Mouse (Mus musculus): ENCODE data around the gene BC004004. TPM values are rescaled to one million over a fixed set of nuclear protein-coding genes. Genes with fewer than 3 reads are reported as not detected.

BC004004 gene
- polyA plus RNA-seq, 1 experiment: 120 TPM

GRCm38 (mm10) chr17:29330671-29331410, 62.3 kb downstream of the BC004004 start:
- TF ChIP-seq USF1 (IDR thresholded peaks at IDR 0.05; ENCODE audit: low read depth): no peak
- no peak for TF ChIP-seq CEBPB (IDR thresholded peaks at IDR 0.05; ENCODE audit: insufficient read depth, poor library complexity, severe bottlenecking)
- TF ChIP-seq REST (IDR thresholded peaks at IDR 0.05; ENCODE audit: insufficient read depth, insufficient read length): no peak
- TF ChIP-seq MYOD1 (IDR thresholded peaks at IDR 0.05; ENCODE audit: control insufficient read depth in 1 of 3, insufficient read length in 2 of 3, low read depth in 2 of 3): peak; percentile 78 to 84 (median 79)
- no peak for TF ChIP-seq SRF (IDR thresholded peaks at IDR 0.05; ENCODE audit: control insufficient read depth, insufficient read length, low read depth)
- no peak for TF ChIP-seq MAX (IDR thresholded peaks at IDR 0.05; ENCODE audit: low read depth)
- peak; percentile 81 to 85 (median 82) for TF ChIP-seq MYOG (IDR thresholded peaks at IDR 0.05; ENCODE audit: control insufficient read depth in 1 of 3, insufficient read depth in 1 of 3, insufficient read length in 2 of 3, low read depth in 2 of 3)
- TF ChIP-seq POLR2A (IDR thresholded peaks at IDR 0.05; ENCODE audit: insufficient read length, low read depth): no peak
- peak; percentile 76 for TF ChIP-seq TCF3 (IDR thresholded peaks at IDR 0.05; ENCODE audit: insufficient read length, low read depth)
- TF ChIP-seq TCF12 (IDR thresholded peaks at IDR 0.05; ENCODE audit: insufficient read depth, poor library complexity, severe bottlenecking): peak; percentile 85
- TF ChIP-seq POLR2AphosphoS2 (IDR thresholded peaks at IDR 0.05; ENCODE audit: insufficient read length, low read depth): no peak
- TF ChIP-seq E2F4 (IDR thresholded peaks at IDR 0.05; ENCODE audit: insufficient read depth): no peak
- H3K27me3 ChIP-seq (ENCODE audit: control insufficient read depth, insufficient read depth, insufficient read length): no peaks in the 10 kb centered on the region
- H3ac ChIP-seq (ENCODE audit: control insufficient read depth, insufficient read length): no peak overlapping the region
- H3K4me3 ChIP-seq: no peak overlapping the region
- peaks cover 13% of the 10 kb centered on the region for H3K36me3 ChIP-seq (ENCODE audit: control insufficient read depth, insufficient read depth)
- no peaks in the 10 kb centered on the region for H3K79me2 ChIP-seq (ENCODE audit: control insufficient read depth, insufficient read depth)
- peak overlapping the region; percentile 63 for H3K4me2 ChIP-seq (ENCODE audit: low read depth)

GRCm38 (mm10) chr17:29332186-29332685, 63.6 kb downstream of the BC004004 start:
- peaks cover 15% of the 10 kb centered on the region for H3K36me3 ChIP-seq (ENCODE audit: control insufficient read depth, insufficient read depth)
- no peaks in the 10 kb centered on the region for H3K79me2 ChIP-seq (ENCODE audit: control insufficient read depth, insufficient read depth)
- TF ChIP-seq E2F4 (IDR thresholded peaks at IDR 0.05; ENCODE audit: insufficient read depth) (no peak), MAX (IDR thresholded peaks at IDR 0.05; ENCODE audit: low read depth) (no peak), TCF3 (IDR thresholded peaks at IDR 0.05; ENCODE audit: insufficient read length, low read depth) (no peak), POLR2A (IDR thresholded peaks at IDR 0.05; ENCODE audit: insufficient read length, low read depth) (no peak), SRF (IDR thresholded peaks at IDR 0.05; ENCODE audit: control insufficient read depth, insufficient read length, low read depth) (no peak), MYOG (IDR thresholded peaks at IDR 0.05; ENCODE audit: control insufficient read depth in 1 of 3, insufficient read depth in 1 of 3, insufficient read length in 2 of 3, low read depth in 2 of 3) (no peak), MYOD1 (IDR thresholded peaks at IDR 0.05; ENCODE audit: control insufficient read depth in 1 of 3, insufficient read length in 2 of 3, low read depth in 2 of 3) (no peak), REST (IDR thresholded peaks at IDR 0.05; ENCODE audit: insufficient read depth, insufficient read length) (no peak), TCF12 (IDR thresholded peaks at IDR 0.05; ENCODE audit: insufficient read depth, poor library complexity, severe bottlenecking) (no peak), USF1 (IDR thresholded peaks at IDR 0.05; ENCODE audit: low read depth) (no peak), CEBPB (IDR thresholded peaks at IDR 0.05; ENCODE audit: insufficient read depth, poor library complexity, severe bottlenecking) (no peak), POLR2AphosphoS2 (IDR thresholded peaks at IDR 0.05; ENCODE audit: insufficient read length, low read depth) (no peak)
- no peak overlapping the region for H3ac ChIP-seq (ENCODE audit: control insufficient read depth, insufficient read length)
- H3K4me3 ChIP-seq: no peak overlapping the region
- peak overlapping the region; percentile 63 for H3K4me2 ChIP-seq (ENCODE audit: low read depth)
- H3K27me3 ChIP-seq (ENCODE audit: control insufficient read depth, insufficient read depth, insufficient read length): no peaks in the 10 kb centered on the region

- TF ChIP-seq MYOD1 (IDR thresholded peaks at IDR 0.05; ENCODE audit: control insufficient read depth in 1 of 3, insufficient read length in 2 of 3, low read depth in 2 of 3): no peak
- no peak for TF ChIP-seq TCF12 (IDR thresholded peaks at IDR 0.05; ENCODE audit: insufficient read depth, poor library complexity, severe bottlenecking)
- TF ChIP-seq REST (IDR thresholded peaks at IDR 0.05; ENCODE audit: insufficient read depth, insufficient read length): no peak
- no peak for TF ChIP-seq SRF (IDR thresholded peaks at IDR 0.05; ENCODE audit: control insufficient read depth, insufficient read length, low read depth)
- no peak for TF ChIP-seq USF1 (IDR thresholded peaks at IDR 0.05; ENCODE audit: low read depth)
- no peak for TF ChIP-seq POLR2A (IDR thresholded peaks at IDR 0.05; ENCODE audit: insufficient read length, low read depth)
- TF ChIP-seq TCF3 (IDR thresholded peaks at IDR 0.05; ENCODE audit: insufficient read length, low read depth): no peak
- no peak for TF ChIP-seq MYOG (IDR thresholded peaks at IDR 0.05; ENCODE audit: control insufficient read depth in 1 of 3, insufficient read depth in 1 of 3, insufficient read length in 2 of 3, low read depth in 2 of 3)
- no peak for TF ChIP-seq POLR2AphosphoS2 (IDR thresholded peaks at IDR 0.05; ENCODE audit: insufficient read length, low read depth)
- no peak for TF ChIP-seq MAX (IDR thresholded peaks at IDR 0.05; ENCODE audit: low read depth)
- no peak for TF ChIP-seq CEBPB (IDR thresholded peaks at IDR 0.05; ENCODE audit: insufficient read depth, poor library complexity, severe bottlenecking)
- no peak for TF ChIP-seq E2F4 (IDR thresholded peaks at IDR 0.05; ENCODE audit: insufficient read depth)
- Histone ChIP-seq H3K27me3 (ENCODE audit: control insufficient read depth, insufficient read depth, insufficient read length) (no peaks in the 10 kb centered on the region), H3ac (ENCODE audit: control insufficient read depth, insufficient read length) (no peak overlapping the region), H3K36me3 (ENCODE audit: control insufficient read depth, insufficient read depth) (peaks cover 35% of the 10 kb centered on the region), H3K4me3 (no peak overlapping the region), H3K79me2 (ENCODE audit: control insufficient read depth, insufficient read depth) (no peaks in the 10 kb centered on the region), H3K4me2 (ENCODE audit: low read depth) (no peak overlapping the region)
Observed at GRCm38 (mm10) chr17:29336266-29336990, 67.8 kb downstream of the BC004004 start.
